Mouse (Mus musculus) heart, embryonic 13.5 days (tissue): ENCODE measurements around the gene Kctd10. TPM values are rescaled to one million over a fixed set of nuclear protein-coding genes. Genes with fewer than 3 reads are reported as not detected.

Experiments
- ATAC-seq: fragments of 200-750 bp; cut with Nextera tagmentation; 2 replicates; pipeline ENCODE4 v1.8.0; 2017; ENCODE audit warnings: moderate TSS enrichment; ENCODE audit not compliant: insufficient number of reproducible peaks, low FRiP score, low TSS enrichment; ENCODE audit errors: extremely low read depth
- H3K27ac ChIP-seq: fragments of 300-500 bp; sonication (generic); replicated peaks from 2 replicates; pipeline ENCODE4 v1.5.1; 2015; ENCODE audit warnings: moderate library complexity, mild to moderate bottlenecking, inconsistent platforms
- H3K27me3 ChIP-seq: fragments of 300-500 bp; sonication (generic); replicated peaks from 2 replicates; pipeline ENCODE4 v1.6.1; 2015; ENCODE audit warnings: mild to moderate bottlenecking, inconsistent platforms
- H3K36me3 ChIP-seq: fragments of 300-500 bp; sonication (generic); 2 replicates; pipeline ENCODE4 v1.6.1; 2015; ENCODE audit warnings: mild to moderate bottlenecking, inconsistent platforms
- H3K4me1 ChIP-seq: fragments of 300-500 bp; sonication (generic); 2 replicates; pipeline ENCODE4 v1.6.1; 2015; ENCODE audit warnings: inconsistent platforms
- H3K4me2 ChIP-seq: fragments of 300-500 bp; sonication (generic); 2 replicates; pipeline ENCODE4 v1.6.1; 2015; ENCODE audit warnings: inconsistent platforms, mild to moderate bottlenecking, moderate library complexity
- H3K4me3 ChIP-seq: fragments of 300-500 bp; sonication (generic); 2 replicates; pipeline ENCODE4 v1.5.1; 2015; ENCODE audit warnings: moderate library complexity, mild to moderate bottlenecking, inconsistent platforms
- H3K9ac ChIP-seq: fragments of 300-500 bp; sonication (generic); 2 replicates; pipeline ENCODE4 v1.6.1; 2015; ENCODE audit warnings: inconsistent platforms, mild to moderate bottlenecking, moderate library complexity
- H3K9me3 ChIP-seq: fragments of 300-500 bp; sonication (generic); 2 replicates; pipeline ENCODE4 v1.6.1; 2016; ENCODE audit warnings: inconsistent platforms
- WGBS: fragments of 180-500 bp; shearing (Covaris S2); methylation state at CpG from one replicate; pipeline ENCODE4 v1.1.7; 2015; ENCODE audit warnings: mixed read lengths; 5-methylcytosine and 5-hydroxymethylcytosine counted together
- polyA plus RNA-seq: library from polyadenylated mRNA; unstranded; fragments of >200 nt; fragmentation: Nextera tagmentation; extraction: Ambion mirVana; gene quantifications from 2 replicates; pipeline ENCODE4 v1.2.1, GENCODE M21; 2015

Kctd10 gene
- polyA plus RNA-seq, 1 experiment from 2014 or later, result 87.9 TPM

DNA sequence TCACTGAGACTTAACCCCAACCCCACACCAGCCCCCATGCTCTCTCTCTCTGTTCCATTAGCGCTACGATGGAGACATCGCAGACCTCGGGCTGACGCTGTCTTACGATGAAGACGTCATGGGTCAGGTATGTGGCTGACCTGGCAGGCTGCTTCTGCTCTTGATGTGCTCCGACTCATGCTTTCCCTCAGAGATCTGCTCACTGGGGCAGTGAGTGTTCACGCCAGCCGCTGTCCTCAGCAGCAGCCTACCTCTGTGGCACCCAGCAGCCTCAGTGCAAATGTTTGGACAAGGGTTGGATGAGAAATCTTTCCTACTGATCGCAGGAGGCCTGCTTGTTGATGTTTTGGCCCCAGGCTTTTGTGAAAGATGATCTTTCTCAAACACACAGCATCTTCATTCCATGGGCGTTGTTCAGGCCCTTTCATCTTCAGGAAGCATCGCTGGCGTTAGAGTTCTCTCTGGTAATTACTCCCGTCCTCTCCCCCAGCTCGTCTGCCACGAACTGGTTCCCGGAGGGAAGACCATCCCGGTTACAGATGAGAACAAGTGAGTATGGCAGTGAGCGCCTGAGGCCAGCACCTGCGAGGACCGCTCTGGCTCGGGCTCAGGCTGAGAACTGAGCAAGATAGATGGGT, 32.2 kb upstream of the Kctd10 start:
- Histone ChIP-seq H3K4me2 (no peak overlapping the region), H3K9me3 (no peaks in the 10 kb centered on the region), H3K36me3 (peaks cover 93% of the 10 kb centered on the region), H3K4me3 (no peak overlapping the region), H3K4me1 (peaks cover 32% of the 10 kb centered on the region), H3K27me3 (no peaks in the 10 kb centered on the region), H3K27ac (peak overlapping the region; percentile 61), H3K9ac (peak overlapping the region; percentile 24; the same call in 1 of the 2 replicates)
- no peak for ATAC-seq
- WGBS, result 62% methylated on average over 23 of the region's 23 CpGs

GRCm38 (mm10) chr5:114410429-114410828, 30.1 kb upstream of the Kctd10 start:
- no peak overlapping the region for H3K4me3 ChIP-seq
- H3K4me2 ChIP-seq, result no peak overlapping the region
- no peaks in the 10 kb centered on the region for H3K27me3 ChIP-seq
- no peak for ATAC-seq
- H3K4me1 ChIP-seq, result peaks cover 25% of the 10 kb centered on the region
- H3K9ac ChIP-seq, result no peak overlapping the region
- H3K36me3 ChIP-seq, result peaks cover 93% of the 10 kb centered on the region
- 84% methylated on average over 13 of the region's 13 CpGs for WGBS
- no peaks in the 10 kb centered on the region for H3K9me3 ChIP-seq
- no peak overlapping the region for H3K27ac ChIP-seq

DNA sequence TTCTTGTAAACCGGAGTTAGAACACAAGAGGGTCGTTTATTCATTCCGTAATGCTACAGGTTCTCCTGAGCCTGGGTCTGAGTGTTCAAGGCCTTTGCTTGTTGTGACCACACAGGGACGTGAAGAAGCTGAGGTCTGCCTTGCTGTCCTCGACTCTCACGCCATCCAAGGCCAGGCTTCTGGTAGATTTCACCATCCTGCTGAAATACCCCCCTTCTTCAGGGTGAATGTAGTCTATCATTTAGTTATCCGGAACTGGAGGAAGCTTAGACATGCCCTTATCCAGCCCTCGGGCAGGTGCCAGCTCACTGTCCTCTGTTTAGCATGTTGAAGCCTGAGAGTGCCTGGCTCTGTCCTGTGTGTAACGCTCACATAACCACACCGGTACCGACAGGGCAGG, 28.5 kb upstream of the Kctd10 start:
- Histone ChIP-seq H3K4me3 (no peak overlapping the region), H3K36me3 (peaks cover 93% of the 10 kb centered on the region), H3K9me3 (no peaks in the 10 kb centered on the region), H3K27me3 (no peaks in the 10 kb centered on the region), H3K4me2 (no peak overlapping the region), H3K4me1 (peaks cover 22% of the 10 kb centered on the region), H3K9ac (no peak overlapping the region), H3K27ac (no peak overlapping the region)
- 88% methylated on average over 11 of the region's 11 CpGs for WGBS
- no peak for ATAC-seq

GRCm38 (mm10) chr5:114407810-114408209, 27.5 kb upstream of the Kctd10 start:
- no peak for ATAC-seq
- Histone ChIP-seq H3K9me3 (no peaks in the 10 kb centered on the region), H3K4me1 (peaks cover 12% of the 10 kb centered on the region), H3K4me3 (no peak overlapping the region), H3K27me3 (no peaks in the 10 kb centered on the region), H3K9ac (no peak overlapping the region), H3K36me3 (peaks cover 100% of the 10 kb centered on the region), H3K4me2 (no peak overlapping the region), H3K27ac (no peak overlapping the region)
- WGBS, result 75% methylated on average over 9 of the region's 9 CpGs

DNA sequence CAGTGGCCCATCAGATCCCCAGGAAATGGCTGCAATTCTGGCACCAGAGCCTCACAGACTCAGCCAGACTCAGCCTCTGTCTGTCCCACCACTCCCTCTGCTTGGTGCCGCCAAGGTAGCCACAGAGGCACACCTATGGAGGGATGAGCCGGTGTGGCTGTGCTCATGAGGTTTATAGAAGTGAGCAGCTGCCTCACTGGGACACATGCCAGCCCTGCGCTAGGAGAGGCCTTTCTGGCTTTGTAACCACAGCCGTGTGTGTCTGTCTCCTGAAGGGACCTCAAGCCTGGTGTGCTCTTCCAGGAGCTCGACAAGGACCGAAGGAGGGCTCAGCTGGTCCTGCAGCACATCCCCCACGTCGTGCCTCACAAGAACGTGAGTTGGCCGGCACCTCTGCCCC, 27.0 kb upstream of the Kctd10 start:
- Histone ChIP-seq H3K27ac (no peak overlapping the region), H3K9me3 (no peaks in the 10 kb centered on the region), H3K36me3 (peaks cover 100% of the 10 kb centered on the region), H3K4me2 (no peak overlapping the region), H3K4me3 (no peak overlapping the region), H3K9ac (no peak overlapping the region), H3K4me1 (peaks cover 7% of the 10 kb centered on the region), H3K27me3 (no peaks in the 10 kb centered on the region)
- WGBS, result 89% methylated on average over 10 of the region's 10 CpGs
- no peak for ATAC-seq

DNA sequence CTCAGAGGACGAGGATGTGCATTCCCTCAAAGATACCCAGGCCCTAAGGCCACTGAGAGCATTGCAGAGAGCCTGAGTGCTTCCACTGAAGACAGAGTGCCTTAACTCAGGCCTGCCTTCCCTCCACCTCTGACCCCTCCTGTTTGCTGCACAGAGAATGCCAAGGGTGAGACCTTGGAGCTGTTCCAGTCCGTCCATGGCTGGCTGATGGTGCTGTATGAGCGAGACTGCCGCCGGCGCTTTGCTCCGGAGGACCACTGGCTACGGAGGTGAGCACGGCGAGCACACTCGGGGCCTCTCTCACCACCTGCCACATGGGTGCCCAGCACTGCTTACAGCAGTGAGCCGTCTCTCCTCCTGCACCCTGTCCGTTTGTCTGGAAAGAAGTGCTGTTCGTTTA, 26.3 kb upstream of the Kctd10 start:
- Histone ChIP-seq H3K27ac (no peak overlapping the region), H3K4me1 (no peaks in the 10 kb centered on the region), H3K9me3 (no peaks in the 10 kb centered on the region), H3K4me2 (no peak overlapping the region), H3K27me3 (no peaks in the 10 kb centered on the region), H3K9ac (no peak overlapping the region), H3K36me3 (peaks cover 100% of the 10 kb centered on the region), H3K4me3 (no peak overlapping the region)
- ATAC-seq, result no peak
- 86% methylated on average over 14 of the region's 14 CpGs for WGBS

GRCm38 (mm10) chr5:114393169-114393568, 12.9 kb upstream of the Kctd10 start:
- no peaks in the 10 kb centered on the region for H3K4me1 ChIP-seq
- peaks cover 95% of the 10 kb centered on the region for H3K36me3 ChIP-seq
- H3K9ac ChIP-seq, result no peak overlapping the region
- no peaks in the 10 kb centered on the region for H3K9me3 ChIP-seq
- no peaks in the 10 kb centered on the region for H3K27me3 ChIP-seq
- WGBS, result 82% methylated on average over 9 of the region's 9 CpGs
- H3K27ac ChIP-seq, result no peak overlapping the region
- no peak overlapping the region for H3K4me3 ChIP-seq
- H3K4me2 ChIP-seq, result no peak overlapping the region
- no peak for ATAC-seq

GRCm38 (mm10) chr5:114384448-114384847, 4.1 kb upstream of the Kctd10 start:
- H3K36me3 ChIP-seq, result peaks cover 64% of the 10 kb centered on the region
- no peak overlapping the region for H3K4me2 ChIP-seq
- no peak overlapping the region for H3K9ac ChIP-seq
- no peak overlapping the region for H3K27ac ChIP-seq
- H3K4me1 ChIP-seq, result peaks cover 25% of the 10 kb centered on the region
- no peak overlapping the region for H3K4me3 ChIP-seq
- ATAC-seq, result no peak
- WGBS, result 89% methylated on average over 8 of the region's 8 CpGs
- H3K27me3 ChIP-seq, result no peaks in the 10 kb centered on the region
- no peaks in the 10 kb centered on the region for H3K9me3 ChIP-seq

DNA sequence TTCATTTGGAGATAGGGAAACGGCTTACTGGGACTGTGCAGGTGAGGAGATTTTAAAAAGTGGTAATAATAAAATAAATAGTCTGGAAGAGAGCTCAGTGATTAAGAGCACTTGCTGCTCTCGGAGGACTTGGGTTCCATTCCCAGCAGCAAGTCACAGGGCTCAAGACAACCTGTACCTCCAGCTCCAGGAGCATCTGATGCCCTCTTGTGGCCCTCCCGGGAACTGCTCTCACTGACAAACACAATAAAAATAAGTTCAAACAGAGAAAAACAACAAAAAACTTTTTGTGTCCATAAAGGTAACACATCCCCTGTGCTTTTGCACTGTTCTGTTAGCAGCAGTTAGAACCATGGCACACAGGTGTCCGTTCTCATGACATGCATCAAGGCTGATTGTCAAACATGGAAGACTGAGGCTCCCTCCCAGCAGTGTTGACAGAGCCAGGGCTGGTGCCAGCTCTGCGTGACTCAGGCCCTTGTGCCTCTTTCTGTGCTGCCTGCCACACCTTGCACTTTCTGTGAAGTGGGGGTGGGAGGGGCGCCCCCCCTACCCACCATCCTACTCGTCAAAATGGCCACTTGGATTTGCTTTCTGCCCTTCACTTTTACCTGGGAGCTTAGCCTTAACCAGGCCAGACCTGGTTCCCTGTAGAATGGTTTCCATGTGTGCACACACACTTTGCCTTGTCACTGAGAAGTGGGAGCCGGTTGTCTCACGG, 3.0 kb upstream of the Kctd10 start:
- H3K27me3 ChIP-seq, result no peaks in the 10 kb centered on the region
- no peak overlapping the region for H3K27ac ChIP-seq
- no peak overlapping the region for H3K4me2 ChIP-seq
- peaks cover 53% of the 10 kb centered on the region for H3K36me3 ChIP-seq
- no peak overlapping the region for H3K4me3 ChIP-seq
- 72% methylated on average over 9 of the region's 9 CpGs for WGBS
- no peak overlapping the region for H3K9ac ChIP-seq
- ATAC-seq, result no peak
- H3K4me1 ChIP-seq, result peaks cover 36% of the 10 kb centered on the region
- no peaks in the 10 kb centered on the region for H3K9me3 ChIP-seq

DNA sequence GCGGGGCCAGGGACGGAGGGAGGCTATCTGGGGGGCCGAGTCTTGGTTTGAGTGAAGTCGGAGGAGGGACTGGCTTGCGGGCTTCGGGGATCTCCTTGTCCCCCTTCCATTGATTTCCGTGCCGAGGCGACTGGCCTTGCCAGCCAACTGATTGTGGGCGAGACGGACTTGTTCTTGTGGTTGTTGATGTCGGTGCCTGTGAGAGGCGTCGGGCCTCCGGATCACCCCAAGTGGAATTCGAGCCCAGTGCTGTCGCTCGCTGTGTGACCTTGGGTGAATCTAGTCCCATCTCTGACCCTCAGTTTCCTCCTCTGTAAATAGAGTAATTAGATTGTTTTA, 674 bp upstream of the Kctd10 start:
- Histone ChIP-seq H3K9ac (peak overlapping the region; percentile 98), H3K4me2 (peak overlapping the region; percentile 95), H3K27ac (peak overlapping the region; percentile 92), H3K4me1 (peaks cover 60% of the 10 kb centered on the region), H3K36me3 (peaks cover 36% of the 10 kb centered on the region), H3K4me3 (peak overlapping the region; percentile 94), H3K27me3 (no peaks in the 10 kb centered on the region), H3K9me3 (no peaks in the 10 kb centered on the region)
- WGBS, result 0% methylated on average over 18 of the region's 18 CpGs
- ATAC-seq, result no peak

- H3K27me3 ChIP-seq, result no peaks in the 10 kb centered on the region
- H3K9me3 ChIP-seq, result no peaks in the 10 kb centered on the region
- ATAC-seq, result no peak
- 2% methylated on average over 20 of the region's 20 CpGs for WGBS
- peaks cover 72% of the 10 kb centered on the region for H3K4me1 ChIP-seq
- H3K4me3 ChIP-seq, result peak overlapping the region; percentile 94
- H3K27ac ChIP-seq, result peak overlapping the region; percentile 92
- H3K36me3 ChIP-seq, result peaks cover 33% of the 10 kb centered on the region
- H3K4me2 ChIP-seq, result peak overlapping the region; percentile 95
- peak overlapping the region; percentile 98 for H3K9ac ChIP-seq
Measured at GRCm38 (mm10) chr5:114379763-114380162, 545 bp downstream of the Kctd10 start.

GRCm38 (mm10) chr5:114378936-114379335, 1.4 kb downstream of the Kctd10 start:
- WGBS, result 39% methylated on average over 6 of the region's 6 CpGs
- Histone ChIP-seq H3K4me2 (peak overlapping the region; percentile 95), H3K4me3 (peak overlapping the region; percentile 94), H3K36me3 (peaks cover 33% of the 10 kb centered on the region), H3K27me3 (no peaks in the 10 kb centered on the region), H3K4me1 (peaks cover 80% of the 10 kb centered on the region), H3K9me3 (no peaks in the 10 kb centered on the region), H3K27ac (peak overlapping the region; percentile 92), H3K9ac (peak overlapping the region; percentile 98)
- ATAC-seq, result no peak
